Mouse (Mus musculus) left cerebral cortex, postnatal 14 days (tissue): ENCODE measurements around the gene Pde7b. TPM values are rescaled to one million over a fixed set of nuclear protein-coding genes. Genes with fewer than 3 reads are reported as not detected.

Experiments
- DNase-seq, 2 experiments: peaks; one replicate each; pipeline ENCODE4 v3.0.0; 2021 to 2022; ENCODE audit warnings: low spot score in 2 of 2, mixed read lengths in 1 of 2
- intact Hi-C: fragments of 180-260 bp; cut with DNase I; formaldehyde crosslinking; loops from one replicate; pipeline ENCODE4 v1.15.1; 2025
- long read RNA-seq, 2 experiments: library from polyadenylated mRNA; stranded (forward); transcript quantifications; one replicate each; pipeline ENCODE4 v2.0.0; 2021
- total RNA-seq, 2 experiments: library from RNA; stranded (reverse); gene quantifications; 2 replicates each; pipeline ENCODE4 v1.2.3; 2021

Gene Pde7b
- 10 to 100 TPM; 28.2 to 30.4 TPM for total RNA-seq
- long read RNA-seq, experiment 1, full-length matches to known transcripts, result 1 of 4 reads
- long read RNA-seq, experiment 1, partial matches to known transcripts, result 0 of 4 reads
- long read RNA-seq, experiment 1, other reads (novel, unspliced or antisense), result 3 of 4 reads
- long read RNA-seq, experiment 2, full-length matches to known transcripts, result 2 of 3 reads
- long read RNA-seq, experiment 2, partial matches to known transcripts, result 0 of 3 reads
- long read RNA-seq, experiment 2, other reads (novel, unspliced or antisense), result 1 of 3 reads

GRCm38 (mm10) chr10:20724906-20725305, at the start of gene Pde7b:
Gene Pde7b, minus strand, starts transcription at chr10:20725078.
- peak; percentile 83 to 86 for DNase-seq
- intact Hi-C loops, result loop anchor here (5.0 to 10.0 kb wide), 2 partner anchors 53 to 200 kb away; no protein-coding TSS in a partner anchor

- intact Hi-C loops, result no loop called here
- DNase-seq, result no peak
Observed at GRCm38 (mm10) chr10:20772056-20772455, 47.2 kb upstream of the Pde7b start.

- intact Hi-C loops, result no loop called here
Observed at GRCm38 (mm10) chr10:20770418-20770888, 45.6 kb upstream of the Pde7b start.

GRCm38 (mm10) chr10:20769557-20770417, 44.9 kb upstream of the Pde7b start:
- intact Hi-C loops, result no loop called here
- no peak for DNase-seq

More at GRCm38 (mm10) chr10:20770418-20770888, 45.6 kb upstream of the Pde7b start:
- DNase-seq, result no peak

GRCm38 (mm10) chr10:20764352-20764751, 39.5 kb upstream of the Pde7b start:
- intact Hi-C loops, result no loop called here
- no peak for DNase-seq

- DNase-seq, result no peak
- intact Hi-C loops, result no loop called here
Observed at GRCm38 (mm10) chr10:20758939-20759338, 34.1 kb upstream of the Pde7b start.

- no peak for DNase-seq
- intact Hi-C loops, result no loop called here
Observed at GRCm38 (mm10) chr10:20758259-20758658, 33.4 kb upstream of the Pde7b start.

GRCm38 (mm10) chr10:20756219-20756618, 31.3 kb upstream of the Pde7b start:
- DNase-seq, result no peak
- intact Hi-C loops, result no loop called here

GRCm38 (mm10) chr10:20752883-20753282, 28.0 kb upstream of the Pde7b start:
- DNase-seq, result no peak

GRCm38 (mm10) chr10:20750642-20751251, 25.9 kb upstream of the Pde7b start:
- intact Hi-C loops, result no loop called here
- no peak for DNase-seq

More at GRCm38 (mm10) chr10:20752883-20753282, 28.0 kb upstream of the Pde7b start:
- intact Hi-C loops, result no loop called here

- intact Hi-C loops, result no loop called here
- no peak for DNase-seq
Observed at GRCm38 (mm10) chr10:20748938-20749337, 24.1 kb upstream of the Pde7b start.

GRCm38 (mm10) chr10:20747229-20747628, 22.4 kb upstream of the Pde7b start:
- intact Hi-C loops, result no loop called here
- no peak for DNase-seq

GRCm38 (mm10) chr10:20739801-20740200, 14.9 kb upstream of the Pde7b start:
- no peak for DNase-seq
- intact Hi-C loops, result no loop called here

GRCm38 (mm10) chr10:20737146-20737545, 12.3 kb upstream of the Pde7b start:
- intact Hi-C loops, result no loop called here

GRCm38 (mm10) chr10:20735775-20736449, 11.0 kb upstream of the Pde7b start:
- intact Hi-C loops, result no loop called here
- no peak for DNase-seq

More at GRCm38 (mm10) chr10:20737146-20737545, 12.3 kb upstream of the Pde7b start:
- no peak for DNase-seq

GRCm38 (mm10) chr10:20733576-20733975, 8.7 kb upstream of the Pde7b start:
- no peak for DNase-seq
- intact Hi-C loops, result no loop called here

- DNase-seq, result no peak
- intact Hi-C loops, result no loop called here
Observed at GRCm38 (mm10) chr10:20732180-20732579, 7.3 kb upstream of the Pde7b start.

- intact Hi-C loops, result no loop called here
- DNase-seq, result no peak
Observed at GRCm38 (mm10) chr10:20730034-20730433, 5.2 kb upstream of the Pde7b start.

- no peak for DNase-seq
- intact Hi-C loops, result loop anchor here (10.0 kb wide), 1 partner anchor 199 kb away; no protein-coding TSS in a partner anchor
Observed at GRCm38 (mm10) chr10:20725384-20725983, 606 bp upstream of the Pde7b start.
